Mouse (Mus musculus) stomach, embryonic 15.5 days (tissue): Measurements from ENCODE around the gene Lsm14b. TPM values are rescaled to one million over a fixed set of nuclear protein-coding genes. Genes with fewer than 3 reads are reported as not detected.

Source experiments
- ATAC-seq: fragments of 200-750 bp; cut with Nextera tagmentation; 2 replicates; pipeline ENCODE4 v1.8.0; 2017; ENCODE audit warnings: low read depth, moderate number of reproducible peaks, moderate TSS enrichment; ENCODE audit not compliant: insufficient read depth, low FRiP score
- H3K27ac ChIP-seq: fragments of 300-500 bp; sonication (generic); 2 replicates; pipeline ENCODE4 v1.5.1; 2015; ENCODE audit warnings: mild to moderate bottlenecking, inconsistent platforms
- H3K27me3 ChIP-seq: fragments of 300-500 bp; sonication (generic); replicated peaks from 2 replicates; pipeline ENCODE4 v1.6.1; 2015; ENCODE audit warnings: inconsistent platforms
- H3K36me3 ChIP-seq: fragments of 300-500 bp; sonication (generic); 2 replicates; pipeline ENCODE4 v1.6.1; 2015; ENCODE audit warnings: inconsistent platforms
- H3K4me1 ChIP-seq: fragments of 300-500 bp; sonication (generic); 2 replicates; pipeline ENCODE4 v1.6.1; 2015; ENCODE audit warnings: inconsistent platforms
- H3K4me2 ChIP-seq: fragments of 300-500 bp; sonication (generic); 2 replicates; pipeline ENCODE4 v1.6.1; 2015; ENCODE audit warnings: mild to moderate bottlenecking, inconsistent platforms
- H3K4me3 ChIP-seq: fragments of 300-500 bp; sonication (generic); replicated peaks from 2 replicates; pipeline ENCODE4 v1.5.1; 2015; ENCODE audit warnings: inconsistent platforms
- H3K9ac ChIP-seq: fragments of 300-500 bp; sonication (generic); 2 replicates; pipeline ENCODE4 v1.6.1; 2015; ENCODE audit warnings: inconsistent platforms
- H3K9me3 ChIP-seq: fragments of 300-500 bp; sonication (generic); 2 replicates; pipeline ENCODE4 v1.6.1; 2016; ENCODE audit warnings: inconsistent platforms
- WGBS: fragments of 180-500 bp; shearing (Covaris S2); methylation state at CpG from one replicate; pipeline ENCODE4 v1.1.7; 2015; 5-methylcytosine and 5-hydroxymethylcytosine counted together
- polyA plus RNA-seq: library from polyadenylated mRNA; unstranded; fragments of >200 nt; fragmentation: Nextera tagmentation; extraction: Ambion mirVana; gene quantifications from 2 replicates; pipeline ENCODE4 v1.2.1, GENCODE M21; 2015

The Lsm14b gene
- polyA plus RNA-seq, 1 experiment from 2014 or later: 8.1 TPM

GRCm38 (mm10) chr2:180020091-180020661 is 4.6 kb upstream of the Lsm14b start:
- WGBS: 82% methylated on average over 7 of the region's 7 CpGs
- Histone ChIP-seq H3K27me3 (peaks cover 7% of the 10 kb centered on the region; the same call in 1 of the 2 replicates), H3K9ac (no peak overlapping the region), H3K4me2 (no peak overlapping the region), H3K36me3 (no peaks in the 10 kb centered on the region), H3K9me3 (no peaks in the 10 kb centered on the region), H3K27ac (no peak overlapping the region), H3K4me1 (peaks cover 7% of the 10 kb centered on the region), H3K4me3 (no peak overlapping the region)
- ATAC-seq: no peak

GRCm38 (mm10) chr2:180020919-180021318 is 3.9 kb upstream of the Lsm14b start:
- Histone ChIP-seq H3K36me3 (no peaks in the 10 kb centered on the region), H3K9ac (no peak overlapping the region), H3K27ac (no peak overlapping the region), H3K4me1 (peaks cover 10% of the 10 kb centered on the region), H3K4me2 (no peak overlapping the region), H3K9me3 (no peaks in the 10 kb centered on the region), H3K27me3 (peaks cover 7% of the 10 kb centered on the region; the same call in 1 of the 2 replicates), H3K4me3 (no peak overlapping the region)
- ATAC-seq: no peak
- WGBS: 81% methylated on average over 8 of the region's 8 CpGs

DNA sequence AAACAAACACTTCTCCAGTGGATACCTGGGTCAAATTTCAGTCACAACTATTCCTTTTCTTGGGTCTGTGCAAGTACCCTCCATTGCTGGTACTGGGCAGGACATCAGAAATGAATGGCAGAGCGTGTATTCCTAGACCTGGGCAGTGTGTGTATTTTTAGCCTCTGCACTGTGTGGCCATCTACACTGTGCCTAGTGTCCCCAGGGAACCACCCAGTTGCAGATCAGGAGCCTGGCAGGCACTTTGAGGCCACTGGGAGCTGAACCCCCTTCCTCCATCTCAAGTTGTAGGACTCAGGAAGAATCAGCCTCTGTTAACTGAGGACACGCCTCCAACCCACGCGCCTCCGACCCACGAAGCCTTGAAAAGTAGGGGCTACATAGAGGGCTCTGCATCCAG is 2.0 kb upstream of the Lsm14b start:
- 64% methylated on average over 6 of the region's 6 CpGs for WGBS
- no peak for ATAC-seq
- H3K4me3 ChIP-seq: no peak overlapping the region
- no peak overlapping the region for H3K27ac ChIP-seq
- H3K36me3 ChIP-seq: no peaks in the 10 kb centered on the region
- peaks cover 7% of the 10 kb centered on the region; the same call in 1 of the 2 replicates for H3K27me3 ChIP-seq
- peaks cover 21% of the 10 kb centered on the region for H3K4me1 ChIP-seq
- H3K9ac ChIP-seq: no peak overlapping the region
- no peak overlapping the region for H3K4me2 ChIP-seq
- no peaks in the 10 kb centered on the region for H3K9me3 ChIP-seq

DNA sequence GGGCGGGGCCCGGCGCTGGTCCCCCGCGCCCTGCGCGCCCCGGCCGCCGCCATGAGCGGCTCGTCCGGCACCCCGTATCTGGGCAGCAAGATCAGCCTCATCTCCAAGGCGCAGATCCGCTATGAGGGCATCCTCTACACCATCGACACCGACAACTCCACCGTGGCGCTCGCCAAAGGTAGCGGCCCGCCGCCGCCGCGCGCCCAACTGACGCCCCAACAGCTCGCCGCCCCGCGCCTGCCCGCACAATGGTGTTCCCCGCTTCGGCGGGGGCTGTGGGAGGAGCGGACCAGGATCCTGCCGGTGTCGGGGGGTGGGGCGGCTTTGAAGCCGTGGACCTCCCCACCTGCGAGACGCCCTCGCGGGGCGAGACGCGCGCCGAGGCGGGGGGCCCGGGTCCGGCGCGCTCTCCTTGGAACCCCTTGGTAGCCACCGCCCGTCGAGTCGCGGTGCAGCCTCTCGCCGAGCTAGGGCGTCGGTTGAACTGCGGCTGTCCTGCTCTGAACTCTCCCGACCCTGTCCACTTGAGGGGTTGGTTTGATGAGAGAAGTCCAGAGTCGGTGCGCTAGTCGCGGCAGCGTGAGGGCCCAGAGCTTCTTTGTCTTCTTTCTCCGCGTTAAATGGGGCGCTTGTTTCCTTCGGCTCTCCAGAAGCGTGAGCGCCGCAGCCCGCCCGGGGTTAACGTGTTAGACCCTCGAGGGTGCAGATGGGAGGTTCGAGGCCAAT is 511 bp downstream of the Lsm14b start:
- peak overlapping the region; percentile 91 for H3K9ac ChIP-seq
- 2% methylated on average over 83 of the region's 84 CpGs for WGBS
- peaks cover 7% of the 10 kb centered on the region; the same call in 1 of the 2 replicates for H3K27me3 ChIP-seq
- ATAC-seq: peak; percentile 0; the same call in 1 of the 2 replicates
- H3K36me3 ChIP-seq: peaks cover 19% of the 10 kb centered on the region; the same call in 1 of the 2 replicates
- H3K4me3 ChIP-seq: peak overlapping the region; percentile 95
- no peaks in the 10 kb centered on the region for H3K9me3 ChIP-seq
- H3K4me2 ChIP-seq: peak overlapping the region; percentile 77
- H3K27ac ChIP-seq: peak overlapping the region; percentile 94
- H3K4me1 ChIP-seq: peaks cover 28% of the 10 kb centered on the region

DNA sequence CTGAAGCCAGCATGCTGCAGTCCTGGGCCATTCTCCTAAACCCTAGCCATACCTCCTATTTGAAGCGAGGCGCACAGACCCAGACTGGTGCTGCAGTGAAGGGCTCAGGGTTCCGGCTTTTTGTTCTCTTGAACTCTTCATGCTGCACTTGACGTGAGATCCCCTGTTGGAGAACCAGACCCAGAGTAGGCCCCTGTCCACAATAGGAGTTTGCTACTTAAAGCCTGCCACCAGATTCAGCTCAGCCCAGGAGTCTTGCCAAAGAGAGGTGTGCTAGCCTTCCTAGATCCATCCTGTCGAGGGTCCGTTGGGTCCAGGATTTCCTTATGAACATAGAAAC is 1.0 kb downstream of the Lsm14b start:
- Histone ChIP-seq H3K4me1 (peaks cover 28% of the 10 kb centered on the region), H3K36me3 (peaks cover 22% of the 10 kb centered on the region)
- no peak for ATAC-seq

DNA sequence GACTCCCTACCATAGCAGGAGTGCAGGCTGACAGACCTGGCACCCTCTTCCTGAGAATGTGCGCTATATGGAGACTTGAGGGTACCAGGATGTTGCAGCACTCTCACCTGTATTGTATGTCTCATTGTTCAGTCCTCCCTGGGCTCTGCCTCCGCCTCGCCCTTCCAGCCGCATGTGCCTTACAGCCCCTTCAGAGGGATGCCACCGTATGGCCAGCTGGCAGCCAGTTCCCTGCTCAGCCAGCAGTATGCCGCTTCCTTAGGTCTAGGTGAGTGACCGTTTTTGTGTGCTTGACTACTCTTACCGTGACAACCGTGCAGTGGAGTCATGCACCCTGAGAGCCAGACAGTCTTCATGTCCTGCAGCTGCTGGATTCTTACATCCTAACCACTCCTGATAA is 3.0 kb downstream of the Lsm14b start:
- Histone ChIP-seq H3K27ac (no peak overlapping the region), H3K4me2 (peak overlapping the region; percentile 77; the same call in 1 of the 2 replicates), H3K27me3 (0 out of 2 replicates have a peak, but pooled peaks cover 1% of the 10 kb centered on the region), H3K4me3 (no peak overlapping the region), H3K9ac (no peak overlapping the region), H3K36me3 (peaks cover 36% of the 10 kb centered on the region), H3K4me1 (peaks cover 28% of the 10 kb centered on the region), H3K9me3 (no peaks in the 10 kb centered on the region)
- no peak for ATAC-seq
- WGBS: 77% methylated on average over 9 of the region's 9 CpGs

More for the DNA sequence above, 1.0 kb downstream of the Lsm14b start:
- H3K4me2 ChIP-seq: peak overlapping the region; percentile 77
- H3K9me3 ChIP-seq: no peaks in the 10 kb centered on the region
- H3K4me3 ChIP-seq: peak overlapping the region; percentile 95
- H3K27me3 ChIP-seq: peaks cover 7% of the 10 kb centered on the region; the same call in 1 of the 2 replicates
- WGBS: 6% methylated on average over 6 of the region's 6 CpGs
- H3K27ac ChIP-seq: no peak overlapping the region
- peak overlapping the region; percentile 91; the same call in 1 of the 2 replicates for H3K9ac ChIP-seq

- H3K4me2 ChIP-seq: no peak overlapping the region
- peaks cover 61% of the 10 kb centered on the region for H3K36me3 ChIP-seq
- H3K4me3 ChIP-seq: no peak overlapping the region
- peaks cover 21% of the 10 kb centered on the region for H3K4me1 ChIP-seq
- ATAC-seq: no peak
- WGBS: 89% methylated on average over 6 of the region's 6 CpGs
- no peaks in the 10 kb centered on the region for H3K9me3 ChIP-seq
- H3K27me3 ChIP-seq: no peaks in the 10 kb centered on the region
- no peak overlapping the region for H3K27ac ChIP-seq
- no peak overlapping the region for H3K9ac ChIP-seq
These were observed 6.5 kb downstream of the Lsm14b start for GRCm38 (mm10) chr2:180031270-180031669.

DNA sequence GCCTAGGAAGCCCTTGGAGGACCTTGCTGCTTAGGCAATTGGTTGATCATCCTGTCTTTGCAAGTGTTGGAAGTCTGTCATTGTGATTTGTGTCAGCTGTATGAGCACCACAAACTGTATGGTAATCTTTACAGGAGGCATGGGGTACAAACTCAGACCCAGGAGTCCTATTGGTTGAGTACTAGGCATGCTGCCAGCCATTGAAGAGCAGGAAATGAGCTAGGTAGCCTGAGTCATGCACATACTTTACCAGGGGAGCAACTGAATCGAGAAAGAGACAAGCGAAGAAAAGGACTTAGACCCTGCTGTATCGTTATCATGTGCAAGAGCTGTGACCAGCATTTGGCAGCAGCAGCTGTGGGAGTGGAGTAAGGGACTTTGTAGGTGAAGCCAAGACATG is 8.1 kb downstream of the Lsm14b start:
- H3K4me1 ChIP-seq: 0 out of 2 replicates have a peak, but pooled peaks cover 5% of the 10 kb centered on the region
- H3K9ac ChIP-seq: no peak overlapping the region
- no peak overlapping the region for H3K4me3 ChIP-seq
- WGBS: 82% methylated on average over 3 of the region's 3 CpGs
- no peaks in the 10 kb centered on the region for H3K27me3 ChIP-seq
- peaks cover 75% of the 10 kb centered on the region for H3K36me3 ChIP-seq
- no peaks in the 10 kb centered on the region for H3K9me3 ChIP-seq
- H3K27ac ChIP-seq: no peak overlapping the region
- no peak for ATAC-seq
- no peak overlapping the region for H3K4me2 ChIP-seq

GRCm38 (mm10) chr2:180033956-180034355 is 9.2 kb downstream of the Lsm14b start:
- H3K9ac ChIP-seq: no peak overlapping the region
- H3K4me1 ChIP-seq: no peaks in the 10 kb centered on the region
- H3K9me3 ChIP-seq: no peaks in the 10 kb centered on the region
- H3K27me3 ChIP-seq: no peaks in the 10 kb centered on the region
- H3K4me2 ChIP-seq: no peak overlapping the region
- peaks cover 74% of the 10 kb centered on the region for H3K36me3 ChIP-seq
- no peak overlapping the region for H3K4me3 ChIP-seq
- WGBS: 73% methylated on average over 3 of the region's 3 CpGs
- no peak for ATAC-seq
- no peak overlapping the region for H3K27ac ChIP-seq

DNA sequence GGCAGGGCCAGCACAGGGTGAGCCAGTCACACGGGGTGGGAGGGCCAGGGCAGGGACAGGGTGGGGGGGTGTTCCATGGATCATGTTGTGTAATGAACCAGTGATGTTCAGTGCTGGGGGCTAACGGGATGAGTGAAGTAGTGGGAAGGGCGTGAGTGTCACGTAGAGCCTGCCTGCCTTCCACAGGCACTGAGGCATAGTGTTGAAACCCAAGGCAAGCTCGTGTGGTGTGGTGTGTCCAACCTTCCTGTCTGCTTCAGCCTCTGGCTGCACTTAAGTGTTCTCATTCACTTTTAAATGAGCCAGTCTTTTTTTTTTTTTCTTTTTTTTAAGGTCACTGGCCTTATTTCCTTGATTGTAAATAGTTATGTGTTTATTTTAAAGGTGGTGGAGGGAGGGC is 10.0 kb downstream of the Lsm14b start:
- no peak for ATAC-seq
- Histone ChIP-seq H3K27ac (no peak overlapping the region), H3K4me2 (no peak overlapping the region), H3K36me3 (peaks cover 70% of the 10 kb centered on the region), H3K4me1 (no peaks in the 10 kb centered on the region), H3K9ac (no peak overlapping the region), H3K9me3 (no peaks in the 10 kb centered on the region), H3K27me3 (no peaks in the 10 kb centered on the region), H3K4me3 (no peak overlapping the region)
- 61% methylated on average over 5 of the region's 5 CpGs for WGBS

GRCm38 (mm10) chr2:180040406-180040805 is 15.6 kb downstream of the Lsm14b start:
- ATAC-seq: no peak
- no peak overlapping the region; the same call in 1 of the 2 replicates for H3K9ac ChIP-seq
- no peak overlapping the region for H3K27ac ChIP-seq
- H3K4me1 ChIP-seq: peaks cover 19% of the 10 kb centered on the region
- H3K27me3 ChIP-seq: no peaks in the 10 kb centered on the region
- H3K4me3 ChIP-seq: 0 out of 2 replicates have a peak overlapping the region, but pooled peaks have one; percentile 90
- H3K9me3 ChIP-seq: no peaks in the 10 kb centered on the region
- H3K4me2 ChIP-seq: peak overlapping the region; percentile 97
- WGBS: 42% methylated on average over 6 of the region's 6 CpGs
- H3K36me3 ChIP-seq: peaks cover 32% of the 10 kb centered on the region

DNA sequence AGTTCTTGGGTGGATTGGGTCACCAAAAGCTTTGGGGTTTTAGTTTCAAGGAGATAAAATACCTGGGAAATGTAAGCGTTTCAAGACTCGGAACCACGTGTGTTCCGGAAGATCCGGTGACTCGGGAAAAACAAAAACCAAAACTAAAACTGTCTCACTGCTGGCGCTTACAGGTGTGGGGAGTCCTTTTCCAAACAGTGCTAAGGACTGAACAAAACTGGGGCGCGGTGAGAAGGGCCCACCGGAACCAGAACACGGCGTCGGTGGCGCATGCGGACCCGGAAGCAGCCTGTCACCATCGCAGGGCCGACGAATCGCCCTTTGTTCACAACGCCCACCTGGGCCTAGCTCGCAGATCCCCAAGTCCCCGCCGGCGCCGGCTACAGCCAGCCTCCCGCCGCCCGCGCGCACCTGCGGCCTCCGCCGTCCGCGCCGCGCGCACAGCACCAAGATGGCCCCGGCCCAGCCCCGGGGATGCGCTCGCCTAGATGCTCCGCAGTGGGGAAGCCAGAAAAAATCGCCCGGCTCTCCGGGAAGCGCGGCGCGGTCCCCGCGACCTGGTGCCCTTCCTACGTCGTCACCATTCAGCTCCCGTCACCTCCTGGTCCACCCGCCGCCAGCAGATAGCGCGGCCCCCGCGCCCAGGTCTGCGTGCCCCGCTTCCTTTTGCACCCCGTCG is 16.9 kb downstream of the Lsm14b start:
- under 1% methylated on average over 66 of the region's 66 CpGs for WGBS
- peak overlapping the region; percentile 92 for H3K27ac ChIP-seq
- peak; percentile 56 for ATAC-seq

More for the DNA sequence above, 16.9 kb downstream of the Lsm14b start:
- peak overlapping the region; percentile 97 for H3K4me2 ChIP-seq
- peaks cover 19% of the 10 kb centered on the region for H3K4me1 ChIP-seq
- H3K27me3 ChIP-seq: no peaks in the 10 kb centered on the region
- H3K4me3 ChIP-seq: peak overlapping the region; percentile 90
- peaks cover 21% of the 10 kb centered on the region for H3K36me3 ChIP-seq
- no peaks in the 10 kb centered on the region for H3K9me3 ChIP-seq
- peak overlapping the region; percentile 85 for H3K9ac ChIP-seq
